In genomic region chr15:36373900-36374611, GRCm38 (mm10) we compare ENCODE assay signal across 8 mouse cellular contexts.
DNase-seq lines count a peak whose midpoint lies in the region; ATAC-seq and TF ChIP-seq lines count a peak whose summit lies in the region.

No protein-coding gene starts in this region.

- peak; percentile 68 for ATAC-seq in embryonic facial prominence, embryonic 14.5 days (ENCODE audit: low read depth)
- ATAC-seq in hindbrain, postnatal 0 days: peak; percentile 65
- ATAC-seq in midbrain, embryonic 14.5 days (ENCODE audit: low FRiP score, low TSS enrichment): peak; percentile 46; the same call in 1 of the 2 replicates
- no peak for ATAC-seq in CD4-positive, CD25-positive, alpha-beta regulatory T cell, adult 4 months

- H3K4me1 ChIP-seq in embryonic facial prominence, embryonic 14.5 days (ENCODE audit: control insufficient read depth, insufficient read depth, low read length): peaks cover 18% of the 10 kb centered on the region
- peaks cover 21% of the 10 kb centered on the region; the same call in 1 of the 2 replicates for H3K4me1 ChIP-seq in hindbrain, postnatal 0 days (ENCODE audit: insufficient read depth, low read length)
- H3K4me1 ChIP-seq in midbrain, embryonic 14.5 days (ENCODE audit: control insufficient read depth, insufficient read depth, low read length): peaks cover 17% of the 10 kb centered on the region; the same call in 1 of the 2 replicates

- H3K4me2 ChIP-seq in embryonic facial prominence, embryonic 14.5 days (ENCODE audit: low read depth, low read length): peak overlapping the region; percentile 82
- H3K4me2 ChIP-seq in hindbrain, postnatal 0 days (ENCODE audit: low read depth, low read length): peak overlapping the region; percentile 69
- H3K4me2 ChIP-seq in midbrain, embryonic 14.5 days (ENCODE audit: low read length): peak overlapping the region; percentile 86

- peak overlapping the region; percentile 72 for H3K27ac ChIP-seq in embryonic facial prominence, embryonic 14.5 days (replicated peaks; ENCODE audit: low read depth, low read length)
- H3K27ac ChIP-seq in hindbrain, postnatal 0 days: peak overlapping the region; percentile 18; the same call in 1 of the 2 replicates
- H3K27ac ChIP-seq in midbrain, embryonic 14.5 days (replicated peaks; ENCODE audit: low read depth, low read length): no peak overlapping the region

- H3K9me3 ChIP-seq in embryonic facial prominence, embryonic 14.5 days (ENCODE audit: control insufficient read depth, low read length): no peaks in the 10 kb centered on the region
- H3K9me3 ChIP-seq in hindbrain, postnatal 0 days (ENCODE audit: low read length): no peaks in the 10 kb centered on the region
- H3K9me3 ChIP-seq in midbrain, embryonic 14.5 days (ENCODE audit: control insufficient read depth, low read length): no peaks in the 10 kb centered on the region

- TF ChIP-seq CTCF in hindbrain, postnatal 0 days (IDR thresholded peaks at IDR 0.05; ENCODE audit: low read depth): no peak

- 10% methylated on average over 9 of the region's 11 CpGs for WGBS in embryonic facial prominence, embryonic 14.5 days
- 6% methylated on average over 11 of the region's 11 CpGs for WGBS in hindbrain, postnatal 0 days
- 9% methylated on average over 11 of the region's 11 CpGs for WGBS in midbrain, embryonic 14.5 days

- peak overlapping the region; percentile 56 for H3K9ac ChIP-seq in embryonic facial prominence, embryonic 14.5 days (ENCODE audit: low read depth, low read length)
- H3K9ac ChIP-seq in hindbrain, postnatal 0 days (replicated peaks; ENCODE audit: low read length): peak overlapping the region; percentile 49
- peak overlapping the region; percentile 47 for H3K9ac ChIP-seq in midbrain, embryonic 14.5 days (replicated peaks; ENCODE audit: low read length)

- H3K4me3 ChIP-seq in embryonic facial prominence, embryonic 14.5 days (ENCODE audit: low read depth, low read length): peak overlapping the region; percentile 40
- H3K4me3 ChIP-seq in hindbrain, postnatal 0 days (ENCODE audit: low read length): peak overlapping the region; percentile 33
- H3K4me3 ChIP-seq in midbrain, embryonic 14.5 days (replicated peaks; ENCODE audit: low read depth, low read length): peak overlapping the region; percentile 39

- DNase-seq in urinary bladder, adult 18-20 months (ENCODE audit: low spot score in 2 of 2): peak; percentile 19 to 25
- no peak for DNase-seq in urinary bladder, adult 2 months (ENCODE audit: low spot score)
- peak; percentile 50 for DNase-seq in embryonic facial prominence, embryonic 14.5 days (ENCODE audit: low spot score)
- DNase-seq in hindbrain, postnatal 0 days (ENCODE audit: low spot score): no peak
- peak; percentile 76 for DNase-seq in liver
- peak; percentile 33 for DNase-seq in midbrain, embryonic 14.5 days
- DNase-seq in gastrocnemius, postnatal 25 days: no peak

- no peaks in the 10 kb centered on the region for H3K27me3 ChIP-seq in embryonic facial prominence, embryonic 14.5 days (replicated peaks; ENCODE audit: control insufficient read depth, insufficient read depth, low read length)
- H3K27me3 ChIP-seq in hindbrain, postnatal 0 days (ENCODE audit: insufficient read depth, low read length): no peaks in the 10 kb centered on the region
- no peaks in the 10 kb centered on the region for H3K27me3 ChIP-seq in midbrain, embryonic 14.5 days (ENCODE audit: control insufficient read depth, insufficient read depth, low read length)

- H3K36me3 ChIP-seq in embryonic facial prominence, embryonic 14.5 days (ENCODE audit: control insufficient read depth, insufficient read depth, low read length): no peaks in the 10 kb centered on the region
- no peaks in the 10 kb centered on the region for H3K36me3 ChIP-seq in hindbrain, postnatal 0 days (ENCODE audit: insufficient read depth, low read length)
- no peaks in the 10 kb centered on the region for H3K36me3 ChIP-seq in midbrain, embryonic 14.5 days (ENCODE audit: control insufficient read depth, insufficient read depth, low read length)

Comparison
In these comparisons a context has a peak if more than half of its experiments do, and no peak if none do; other contexts are left out.
1. DNase-seq: peak in urinary bladder, adult 18-20 months (2 of 2), embryonic facial prominence, embryonic 14.5 days (single experiment), liver (single experiment) and midbrain, embryonic 14.5 days (single experiment); none in urinary bladder, adult 2 months (single experiment), hindbrain, postnatal 0 days (single experiment) and gastrocnemius, postnatal 25 days (single experiment).
2. Peak in every context shown above with its lines, with median percentiles within 50 percentile points of each other: H3K4me2 ChIP-seq, H3K4me3 ChIP-seq and H3K9ac ChIP-seq.